Mouse (Mus musculus) heart, adult 2 months (tissue): ENCODE measurements around the gene Mcoln2. TPM values are rescaled to one million over a fixed set of nuclear protein-coding genes. Genes with fewer than 3 reads are reported as not detected.

Experiments
- DNase-seq, 2 experiments: peaks; one replicate each; pipeline ENCODE4 v3.0.0; 2021
- H3K27ac ChIP-seq: fragments of 200-600 bp; 2 replicates; pipeline ENCODE4 v1.8.1; 2022
- H3K27me3 ChIP-seq: fragments of 200-500 bp; 2 replicates; pipeline ENCODE4 v1.6.1; 2012; ENCODE audit warnings: mild to moderate bottlenecking, low read length, inconsistent platforms, mixed read lengths; ENCODE audit not compliant: control insufficient read depth, insufficient read depth
- H3K36me3 ChIP-seq: fragments of 200-500 bp; 2 replicates; pipeline ENCODE4 v1.6.1; 2012; ENCODE audit warnings: low read length, inconsistent platforms; ENCODE audit not compliant: control insufficient read depth, insufficient read depth
- H3K4me1 ChIP-seq: fragments of 200-500 bp; 2 replicates; pipeline ENCODE4 v1.6.1; 2011; ENCODE audit warnings: low read length; ENCODE audit not compliant: control insufficient read depth, insufficient read depth
- H3K4me3 ChIP-seq: fragments of 200-600 bp; 2 replicates; pipeline ENCODE4 v1.8.1; 2022
- H3K79me2 ChIP-seq: fragments of 200-500 bp; replicated peaks from 2 replicates; pipeline ENCODE4 v1.6.1; 2012; ENCODE audit warnings: mild to moderate bottlenecking, inconsistent platforms, low read length, moderate library complexity, mixed read lengths; ENCODE audit not compliant: control insufficient read depth, insufficient read depth
- H3K9ac ChIP-seq: fragments of 200-500 bp; 2 replicates; pipeline ENCODE4 v1.6.1; 2012; ENCODE audit warnings: low read depth, mild to moderate bottlenecking, control low read depth, inconsistent platforms, low read length, mixed read lengths
- CTCF ChIP-seq: fragments of 200-600 bp; IDR thresholded peaks from 2 replicates; pipeline ENCODE4 v1.8.1; 2022; ENCODE audit warnings: antibody characterized with exemption, mild to moderate bottlenecking, moderate library complexity
- EP300 ChIP-seq: fragments of 200-500 bp; IDR thresholded peaks from 2 replicates; pipeline ENCODE4 v1.6.1; 2011; ENCODE audit warnings: low read depth, low read length, control low read depth; ENCODE audit not compliant: insufficient read depth
- POLR2A ChIP-seq: fragments of 200-500 bp; IDR thresholded peaks from 2 replicates; pipeline ENCODE4 v1.6.1; 2011; ENCODE audit warnings: mild to moderate bottlenecking, low read depth, low read length, control low read depth; ENCODE audit not compliant: insufficient read depth
- WGBS: fragments of 180-500 bp; shearing (Covaris S2); methylation state at CpG from one replicate; pipeline ENCODE4 v1.1.7; 2018; 5-methylcytosine and 5-hydroxymethylcytosine counted together
- intact Hi-C: fragments of 180-260 bp; cut with DNase I; formaldehyde crosslinking; loops from one replicate; pipeline ENCODE4 v1.15.1; 2025
- polyA plus RNA-seq: library from polyadenylated mRNA; depleted of rRNA; stranded (reverse); fragments of >200 nt; gene quantifications from 2 replicates; pipeline ENCODE4 v1.2.3, GENCODE M21; 2012
- total RNA-seq, 2 experiments: library from RNA; stranded (reverse); gene quantifications; 2 replicates each; pipeline ENCODE4 v1.2.3; 2021

Gene Mcoln2
- total and polyA plus RNA-seq, 3 experiments, result 0.18 to 0.41 TPM; not detected in 1

GRCm38 (mm10) chr3:146135417-146135816 lies 14.2 kb upstream of the Mcoln2 start:
- Histone ChIP-seq H3K9ac (no peak overlapping the region), H3K27ac (no peak overlapping the region), H3K27me3 (no peaks in the 10 kb centered on the region), H3K4me1 (no peaks in the 10 kb centered on the region), H3K79me2 (no peaks in the 10 kb centered on the region), H3K36me3 (no peaks in the 10 kb centered on the region), H3K4me3 (no peak overlapping the region)
- intact Hi-C loops, result no loop called here
- DNase-seq, result no peak
- TF ChIP-seq CTCF (no peak), EP300 (no peak), POLR2A (no peak)
- 52% methylated on average over 2 of the region's 2 CpGs for WGBS

GRCm38 (mm10) chr3:146136422-146136821 lies 13.2 kb upstream of the Mcoln2 start:
- no peak overlapping the region for H3K9ac ChIP-seq
- intact Hi-C loops, result no loop called here
- H3K27me3 ChIP-seq, result no peaks in the 10 kb centered on the region
- TF ChIP-seq CTCF (peak; percentile 41), EP300 (no peak), POLR2A (no peak)
- no peaks in the 10 kb centered on the region for H3K36me3 ChIP-seq
- no peak for DNase-seq
- no peak overlapping the region for H3K4me3 ChIP-seq
- WGBS, result 30% methylated on average over 10 of the region's 10 CpGs
- no peaks in the 10 kb centered on the region for H3K4me1 ChIP-seq
- H3K79me2 ChIP-seq, result no peaks in the 10 kb centered on the region
- no peak overlapping the region for H3K27ac ChIP-seq

GRCm38 (mm10) chr3:146140276-146140675 lies 9.4 kb upstream of the Mcoln2 start:
- intact Hi-C loops, result no loop called here
- no peaks in the 10 kb centered on the region for H3K36me3 ChIP-seq
- no peak overlapping the region for H3K4me3 ChIP-seq
- TF ChIP-seq POLR2A (no peak), EP300 (no peak)
- no peaks in the 10 kb centered on the region for H3K27me3 ChIP-seq
- H3K9ac ChIP-seq, result no peak overlapping the region
- 84% methylated on average over 7 of the region's 7 CpGs for WGBS
- H3K79me2 ChIP-seq, result no peaks in the 10 kb centered on the region
- no peak overlapping the region for H3K27ac ChIP-seq
- no peak for DNase-seq
- no peaks in the 10 kb centered on the region for H3K4me1 ChIP-seq

DNA sequence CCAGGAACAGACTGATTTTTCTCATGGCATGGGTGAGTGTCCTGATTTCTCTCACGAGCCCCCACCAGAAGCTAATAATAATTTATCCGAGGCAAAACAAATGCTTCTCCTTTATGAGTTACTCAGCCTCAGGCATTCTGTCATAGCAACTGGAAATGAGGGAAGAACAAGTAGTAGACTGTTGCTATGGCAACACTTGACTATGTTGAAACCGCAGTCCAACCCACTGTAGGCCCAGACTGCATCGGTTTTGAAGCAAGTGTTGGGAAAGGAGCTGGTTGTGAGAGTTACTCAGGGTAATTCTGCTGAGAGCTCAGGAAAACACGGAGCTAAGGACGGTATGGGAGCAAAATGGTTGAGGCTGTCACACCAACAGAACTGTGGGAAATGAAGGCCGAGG lies 7.1 kb upstream of the Mcoln2 start:
- intact Hi-C loops, result no loop called here
- no peaks in the 10 kb centered on the region for H3K79me2 ChIP-seq
- no peaks in the 10 kb centered on the region for H3K4me1 ChIP-seq
- H3K27ac ChIP-seq, result no peak overlapping the region
- no peak overlapping the region for H3K4me3 ChIP-seq
- TF ChIP-seq EP300 (no peak), POLR2A (no peak), CTCF (no peak)
- WGBS, result 84% methylated on average over 7 of the region's 7 CpGs
- no peak overlapping the region for H3K9ac ChIP-seq
- H3K27me3 ChIP-seq, result no peaks in the 10 kb centered on the region
- H3K36me3 ChIP-seq, result no peaks in the 10 kb centered on the region
- DNase-seq, result no peak

DNA sequence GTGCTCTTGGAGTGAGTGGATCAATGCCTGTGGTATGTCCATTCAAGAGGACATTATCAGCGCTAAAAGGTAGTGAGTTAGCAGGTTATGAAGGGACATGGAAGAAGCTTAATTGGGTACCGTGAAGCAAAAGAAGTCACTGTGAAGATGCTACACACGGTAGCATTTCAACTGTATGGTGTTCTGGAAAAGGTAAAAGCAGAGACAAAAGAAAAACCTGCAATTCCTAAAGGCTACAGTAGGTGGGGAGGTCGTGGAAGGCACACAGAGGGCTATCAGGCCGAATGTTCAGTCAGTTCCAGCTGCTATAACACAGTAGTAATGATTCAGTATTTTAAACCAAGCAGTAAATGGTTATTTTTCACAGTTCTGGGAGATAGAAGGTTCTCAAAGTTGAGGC lies 4.1 kb upstream of the Mcoln2 start:
- H3K9ac ChIP-seq, result no peak overlapping the region
- no peaks in the 10 kb centered on the region for H3K36me3 ChIP-seq
- H3K4me3 ChIP-seq, result no peak overlapping the region
- H3K27ac ChIP-seq, result no peak overlapping the region
- DNase-seq, result no peak
- WGBS, result 54% methylated on average over 5 of the region's 5 CpGs
- intact Hi-C loops, result no loop called here
- no peaks in the 10 kb centered on the region for H3K4me1 ChIP-seq
- no peaks in the 10 kb centered on the region for H3K79me2 ChIP-seq
- H3K27me3 ChIP-seq, result no peaks in the 10 kb centered on the region
- TF ChIP-seq POLR2A, result no peak
- no peak for TF ChIP-seq EP300
- no peak for TF ChIP-seq CTCF

GRCm38 (mm10) chr3:146146131-146146530 lies 3.5 kb upstream of the Mcoln2 start:
- no peak overlapping the region for H3K9ac ChIP-seq
- H3K4me1 ChIP-seq, result no peaks in the 10 kb centered on the region
- 50% methylated on average over 5 of the region's 5 CpGs for WGBS
- no peak overlapping the region for H3K4me3 ChIP-seq
- H3K36me3 ChIP-seq, result no peaks in the 10 kb centered on the region
- no peak for TF ChIP-seq CTCF
- TF ChIP-seq POLR2A, result no peak
- no peak for TF ChIP-seq EP300
- H3K79me2 ChIP-seq, result no peaks in the 10 kb centered on the region
- H3K27ac ChIP-seq, result no peak overlapping the region
- no peak for DNase-seq
- intact Hi-C loops, result no loop called here
- no peaks in the 10 kb centered on the region for H3K27me3 ChIP-seq
